Mouse (Mus musculus): Measurements from ENCODE around the gene Ptpn12.

DNA sequence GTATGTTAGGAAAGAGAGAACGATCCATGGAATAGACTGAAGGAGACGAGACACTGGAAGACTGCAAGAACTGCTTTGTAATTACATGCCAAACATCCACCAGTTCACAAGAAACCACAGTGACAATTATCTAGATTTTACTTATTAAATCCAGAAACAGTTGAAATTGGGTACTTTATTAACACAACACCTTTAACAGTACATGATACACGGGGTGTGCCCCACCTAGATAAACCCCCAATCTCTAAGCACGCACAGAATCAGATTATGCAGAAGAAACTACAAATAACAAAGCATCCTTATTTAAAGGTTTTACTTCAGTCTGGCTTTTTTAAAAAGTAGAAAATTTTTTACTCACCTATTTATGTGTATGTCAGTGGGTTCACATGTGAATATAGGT, 8.6 kb downstream of the Ptpn12 start:
- TF ChIP-seq CTCF (IDR thresholded peaks at IDR 0.05; ENCODE audit: insufficient read depth, low read length) (no peak), POLR2A (IDR thresholded peaks at IDR 0.05; ENCODE audit: borderline replicate concordance, extremely low read depth, low read depth, low read length) (no peak)

Data from lung, adult 2 months (tissue).